Mouse (Mus musculus): Measurements from ENCODE around the gene 1700028P14Rik.

- peak; percentile 60 for TF ChIP-seq CTCF (IDR thresholded peaks at IDR 0.05; ENCODE audit: low read depth)
- TF ChIP-seq EP300 (IDR thresholded peaks at IDR 0.05; ENCODE audit: low read depth), result no peak
Measured at GRCm38 (mm10) chr19:23511303-23511702, 141.3 kb downstream of the 1700028P14Rik start.
